Mouse (Mus musculus): ENCODE measurements around the gene Rgmb. TPM values are rescaled to one million over a fixed set of nuclear protein-coding genes. Genes with fewer than 3 reads are reported as not detected.

Gene Rgmb
- polyA plus RNA-seq, 1 experiment from 2014 or later: 16.4 TPM

DNA sequence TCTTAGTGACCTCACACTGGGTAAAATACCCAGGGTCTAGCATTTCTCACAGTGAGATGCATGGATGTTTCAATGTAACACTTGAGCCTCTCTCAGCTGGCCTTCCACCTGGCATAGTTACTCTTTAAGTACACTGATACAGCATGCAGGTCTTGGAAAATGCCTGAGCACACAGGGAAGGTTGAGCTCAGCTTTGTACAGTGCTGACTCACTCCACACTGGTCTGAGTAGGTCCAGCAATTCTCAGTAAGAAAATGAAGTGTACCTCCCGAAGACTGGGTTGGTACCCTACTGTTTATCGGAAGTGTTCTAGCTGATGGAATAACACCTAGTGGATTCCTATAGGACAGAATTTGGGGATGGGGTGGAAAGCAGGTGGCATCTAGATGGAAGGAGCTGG lies 13.2 kb downstream of the Rgmb start:
- no peaks in the 10 kb centered on the region for H3K9me3 ChIP-seq (ENCODE audit: control insufficient read depth, low read length)
- no peak overlapping the region for H3K4me2 ChIP-seq (replicated peaks; ENCODE audit: low read depth, low read length)
- H3K4me1 ChIP-seq (ENCODE audit: control insufficient read depth, insufficient read depth, low read length): peaks cover 8% of the 10 kb centered on the region; the same call in 1 of the 2 replicates
- WGBS: 91% methylated on average over 2 of the region's 2 CpGs
- no peak overlapping the region for H3K27ac ChIP-seq (ENCODE audit: low read depth, low read length)
- H3K9ac ChIP-seq (ENCODE audit: low read depth, low read length): no peak overlapping the region
- no peak overlapping the region for H3K4me3 ChIP-seq (ENCODE audit: low read length)
- no peak; the same call in 1 of the 2 replicates for ATAC-seq (ENCODE audit: low FRiP score, low TSS enrichment)
- peaks cover 24% of the 10 kb centered on the region; the same call in 1 of the 2 replicates for H3K36me3 ChIP-seq (ENCODE audit: control insufficient read depth, insufficient read depth, low read length)
- no peaks in the 10 kb centered on the region for H3K27me3 ChIP-seq (ENCODE audit: control insufficient read depth, insufficient read depth, low read length)

GRCm38 (mm10) chr17:15817096-15817450 lies 13.8 kb downstream of the Rgmb start:
- peaks cover 27% of the 10 kb centered on the region; the same call in 1 of the 2 replicates for H3K36me3 ChIP-seq (ENCODE audit: control insufficient read depth, insufficient read depth, low read length)
- H3K4me3 ChIP-seq (ENCODE audit: low read length): no peak overlapping the region
- no peak overlapping the region for H3K4me2 ChIP-seq (replicated peaks; ENCODE audit: low read depth, low read length)
- peaks cover 8% of the 10 kb centered on the region; the same call in 1 of the 2 replicates for H3K4me1 ChIP-seq (ENCODE audit: control insufficient read depth, insufficient read depth, low read length)
- 88% methylated on average over 5 of the region's 5 CpGs for whole genome bisulfite sequencing
- H3K9me3 ChIP-seq (ENCODE audit: control insufficient read depth, low read length): no peaks in the 10 kb centered on the region
- ATAC-seq (ENCODE audit: low FRiP score, low TSS enrichment): no peak
- no peak overlapping the region for H3K27ac ChIP-seq (ENCODE audit: low read depth, low read length)
- H3K27me3 ChIP-seq (ENCODE audit: control insufficient read depth, insufficient read depth, low read length): no peaks in the 10 kb centered on the region
- H3K9ac ChIP-seq (ENCODE audit: low read depth, low read length): no peak overlapping the region

GRCm38 (mm10) chr17:15816379-15817095 lies 14.3 kb downstream of the Rgmb start:
- peaks cover 27% of the 10 kb centered on the region; the same call in 1 of the 2 replicates for H3K36me3 ChIP-seq (ENCODE audit: control insufficient read depth, insufficient read depth, low read length)
- no peak overlapping the region for H3K4me2 ChIP-seq (replicated peaks; ENCODE audit: low read depth, low read length)
- 81% methylated on average over 10 of the region's 11 CpGs for WGBS
- peaks cover 8% of the 10 kb centered on the region; the same call in 1 of the 2 replicates for H3K4me1 ChIP-seq (ENCODE audit: control insufficient read depth, insufficient read depth, low read length)
- no peak overlapping the region for H3K4me3 ChIP-seq (ENCODE audit: low read length)
- H3K9me3 ChIP-seq (ENCODE audit: control insufficient read depth, low read length): no peaks in the 10 kb centered on the region
- no peak overlapping the region for H3K27ac ChIP-seq (ENCODE audit: low read depth, low read length)
- H3K27me3 ChIP-seq (ENCODE audit: control insufficient read depth, insufficient read depth, low read length): no peaks in the 10 kb centered on the region
- ATAC-seq (ENCODE audit: low FRiP score, low TSS enrichment): no peak
- H3K9ac ChIP-seq (ENCODE audit: low read depth, low read length): no peak overlapping the region

- Histone ChIP-seq H3K27me3 (ENCODE audit: control insufficient read depth, insufficient read depth, low read length) (no peaks in the 10 kb centered on the region), H3K4me2 (replicated peaks; ENCODE audit: low read depth, low read length) (no peak overlapping the region), H3K9ac (ENCODE audit: low read depth, low read length) (no peak overlapping the region), H3K9me3 (ENCODE audit: control insufficient read depth, low read length) (no peaks in the 10 kb centered on the region), H3K4me1 (ENCODE audit: control insufficient read depth, insufficient read depth, low read length) (peaks cover 8% of the 10 kb centered on the region; the same call in 1 of the 2 replicates), H3K4me3 (ENCODE audit: low read length) (no peak overlapping the region), H3K36me3 (ENCODE audit: control insufficient read depth, insufficient read depth, low read length) (peaks cover 23% of the 10 kb centered on the region; the same call in 1 of the 2 replicates), H3K27ac (ENCODE audit: low read depth, low read length) (no peak overlapping the region)
- 92% methylated on average over 10 of the region's 10 CpGs for WGBS
- no peak for ATAC-seq (ENCODE audit: low FRiP score, low TSS enrichment)
Measured at GRCm38 (mm10) chr17:15815312-15816018, 15.4 kb downstream of the Rgmb start.

GRCm38 (mm10) chr17:15813658-15814212 lies 17.1 kb downstream of the Rgmb start:
- ATAC-seq (ENCODE audit: low FRiP score, low TSS enrichment): no peak

DNA sequence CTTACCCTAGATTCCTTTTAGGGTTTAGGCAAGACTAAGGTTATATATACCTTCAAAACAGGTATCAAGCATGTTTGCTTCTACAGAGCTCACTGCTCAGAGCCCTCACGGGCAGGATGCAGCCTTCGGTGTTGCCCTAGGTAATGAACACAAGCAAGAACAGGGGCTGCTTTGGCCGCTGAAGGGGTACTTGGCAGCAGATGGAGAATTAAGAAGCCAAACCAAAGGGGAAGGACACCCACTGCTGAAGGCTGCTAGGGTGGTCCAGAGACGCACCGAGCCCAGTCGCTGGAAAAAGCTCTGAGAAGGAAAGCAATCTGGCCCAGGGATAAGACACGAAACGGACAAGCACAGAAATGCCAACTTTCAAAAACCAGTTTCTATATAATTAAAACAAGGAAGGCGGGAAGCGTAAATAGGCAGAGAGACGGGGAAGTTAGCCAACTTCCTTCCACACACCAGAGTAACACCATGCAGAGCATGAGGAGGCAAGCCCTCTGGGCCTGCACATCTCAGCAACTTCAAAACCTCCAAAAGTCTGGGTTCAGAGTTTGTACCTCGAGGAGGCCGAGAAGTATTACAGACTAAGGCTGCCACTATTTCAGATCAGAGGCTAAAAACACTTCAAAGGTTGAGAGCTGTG lies 18.6 kb downstream of the Rgmb start:
- Histone ChIP-seq H3K36me3 (ENCODE audit: control insufficient read depth, insufficient read depth, low read length) (peaks cover 12% of the 10 kb centered on the region; the same call in 1 of the 2 replicates), H3K9me3 (ENCODE audit: control insufficient read depth, low read length) (no peaks in the 10 kb centered on the region), H3K27ac (ENCODE audit: low read depth, low read length) (no peak overlapping the region), H3K4me1 (ENCODE audit: control insufficient read depth, insufficient read depth, low read length) (peaks cover 28% of the 10 kb centered on the region), H3K27me3 (ENCODE audit: control insufficient read depth, insufficient read depth, low read length) (no peaks in the 10 kb centered on the region), H3K4me3 (ENCODE audit: low read length) (no peak overlapping the region), H3K4me2 (replicated peaks; ENCODE audit: low read depth, low read length) (no peak overlapping the region), H3K9ac (ENCODE audit: low read depth, low read length) (no peak overlapping the region)
- no peak for ATAC-seq (ENCODE audit: low FRiP score, low TSS enrichment)
- 89% methylated on average over 13 of the region's 13 CpGs for WGBS

More at GRCm38 (mm10) chr17:15813658-15814212, 17.1 kb downstream of the Rgmb start:
- Histone ChIP-seq H3K4me1 (ENCODE audit: control insufficient read depth, insufficient read depth, low read length) (peaks cover 23% of the 10 kb centered on the region), H3K4me3 (ENCODE audit: low read length) (no peak overlapping the region), H3K9me3 (ENCODE audit: control insufficient read depth, low read length) (no peaks in the 10 kb centered on the region), H3K9ac (ENCODE audit: low read depth, low read length) (no peak overlapping the region), H3K4me2 (replicated peaks; ENCODE audit: low read depth, low read length) (no peak overlapping the region), H3K36me3 (ENCODE audit: control insufficient read depth, insufficient read depth, low read length) (peaks cover 12% of the 10 kb centered on the region; the same call in 1 of the 2 replicates), H3K27ac (ENCODE audit: low read depth, low read length) (peak overlapping the region; percentile 5; the same call in 1 of the 2 replicates), H3K27me3 (ENCODE audit: control insufficient read depth, insufficient read depth, low read length) (no peaks in the 10 kb centered on the region)
- WGBS: 70% methylated on average over 3 of the region's 3 CpGs

DNA sequence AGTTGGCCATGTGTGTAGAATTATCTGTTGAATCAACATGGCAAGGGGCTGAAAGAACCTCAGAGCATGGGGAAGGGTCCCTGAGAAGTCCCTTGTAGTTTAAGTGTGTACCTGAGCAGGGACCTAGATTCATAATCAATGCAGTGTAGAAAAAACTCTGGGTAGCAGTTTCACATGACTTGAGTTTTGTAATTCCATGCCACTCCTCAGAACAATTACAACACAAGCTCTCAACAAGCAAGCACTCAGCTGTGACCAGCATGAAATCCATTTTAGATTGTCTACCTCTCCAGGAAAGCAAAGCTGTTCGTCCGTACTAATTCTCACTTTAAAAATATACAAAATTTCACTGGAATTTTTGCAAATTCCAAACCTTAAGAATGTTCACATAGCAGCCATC lies 20.9 kb downstream of the Rgmb start:
- peaks cover 12% of the 10 kb centered on the region; the same call in 1 of the 2 replicates for H3K36me3 ChIP-seq (ENCODE audit: control insufficient read depth, insufficient read depth, low read length)
- no peak overlapping the region for H3K9ac ChIP-seq (ENCODE audit: low read depth, low read length)
- WGBS: 67% methylated on average over 2 of the region's 2 CpGs
- H3K4me1 ChIP-seq (ENCODE audit: control insufficient read depth, insufficient read depth, low read length): peaks cover 28% of the 10 kb centered on the region
- no peaks in the 10 kb centered on the region for H3K9me3 ChIP-seq (ENCODE audit: control insufficient read depth, low read length)
- H3K4me2 ChIP-seq (replicated peaks; ENCODE audit: low read depth, low read length): no peak overlapping the region
- H3K4me3 ChIP-seq (ENCODE audit: low read length): no peak overlapping the region
- no peak overlapping the region for H3K27ac ChIP-seq (ENCODE audit: low read depth, low read length)
- H3K27me3 ChIP-seq (ENCODE audit: control insufficient read depth, insufficient read depth, low read length): no peaks in the 10 kb centered on the region
- ATAC-seq (ENCODE audit: low FRiP score, low TSS enrichment): no peak

- Histone ChIP-seq H3K4me1 (ENCODE audit: control insufficient read depth, insufficient read depth, low read length) (peaks cover 20% of the 10 kb centered on the region), H3K9ac (ENCODE audit: low read depth, low read length) (no peak overlapping the region), H3K4me2 (replicated peaks; ENCODE audit: low read depth, low read length) (no peak overlapping the region), H3K27me3 (ENCODE audit: control insufficient read depth, insufficient read depth, low read length) (no peaks in the 10 kb centered on the region), H3K27ac (ENCODE audit: low read depth, low read length) (peak overlapping the region; percentile 19; the same call in 1 of the 2 replicates), H3K4me3 (ENCODE audit: low read length) (no peak overlapping the region), H3K36me3 (ENCODE audit: control insufficient read depth, insufficient read depth, low read length) (peaks cover 12% of the 10 kb centered on the region; the same call in 1 of the 2 replicates), H3K9me3 (ENCODE audit: control insufficient read depth, low read length) (no peaks in the 10 kb centered on the region)
- no peak for ATAC-seq (ENCODE audit: low FRiP score, low TSS enrichment)
- 15% methylated on average over 10 of the region's 10 CpGs for WGBS
Measured at GRCm38 (mm10) chr17:15808468-15809374, 22.1 kb downstream of the Rgmb start.

Data from kidney, embryonic 14.5 days (tissue).